Mouse (Mus musculus): Measurements from ENCODE around the gene 5730522E02Rik.

Gene 5730522E02Rik

GRCm38 (mm10) chr11:26004018-26004417 is 206.5 kb downstream of the 5730522E02Rik start:
- DNase-seq (ENCODE audit: low spot score in 2 of 2) = no peak

- DNase-seq (ENCODE audit: low spot score in 2 of 2) = no peak
These were observed 210.8 kb downstream of the 5730522E02Rik start for GRCm38 (mm10) chr11:25999738-26000137.

DNA sequence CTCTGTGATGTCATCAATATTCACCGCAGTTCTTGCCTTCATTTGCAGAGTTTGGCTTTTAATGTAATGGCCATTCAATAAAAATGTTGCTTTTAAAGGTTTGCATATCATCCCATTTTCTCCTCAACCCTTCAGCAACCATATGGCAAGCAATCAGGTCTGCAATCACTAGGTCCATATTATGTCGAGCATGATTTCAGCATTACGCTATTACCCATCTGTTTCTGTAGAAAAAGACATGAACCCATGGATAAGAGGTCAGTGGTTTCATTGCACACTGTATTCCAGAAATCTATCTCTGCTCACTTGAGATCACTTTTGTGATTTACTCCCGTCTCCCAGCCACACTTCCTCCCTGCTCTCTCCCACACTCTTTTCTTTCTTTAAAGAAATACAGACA is 213.1 kb downstream of the 5730522E02Rik start:
- no peak for DNase-seq (ENCODE audit: low spot score in 2 of 2)

- DNase-seq (ENCODE audit: low spot score in 2 of 2) = no peak
These were observed 216.4 kb downstream of the 5730522E02Rik start for GRCm38 (mm10) chr11:25994128-25994527.

DNA sequence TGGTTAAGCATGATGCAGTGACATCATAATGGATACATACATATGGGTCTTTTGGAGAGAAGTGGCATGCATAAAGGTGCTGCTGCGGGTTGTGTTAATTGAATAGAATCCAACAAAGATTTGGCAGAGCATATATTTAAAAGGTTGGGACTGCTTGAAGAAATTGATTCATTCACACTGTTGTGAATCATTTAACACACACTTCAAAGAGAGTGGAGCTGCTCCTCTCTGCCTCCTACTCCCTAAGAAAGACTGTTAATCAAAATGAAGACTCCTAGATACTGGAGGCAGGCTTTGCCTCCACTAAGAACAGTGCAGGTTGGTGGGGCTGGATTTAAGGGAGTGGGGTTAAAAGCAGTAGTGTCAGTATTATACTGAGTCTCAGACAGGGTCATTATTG is 218.3 kb downstream of the 5730522E02Rik start:
- no peak for DNase-seq (ENCODE audit: low spot score in 2 of 2)

GRCm38 (mm10) chr11:25978736-25979276 is 231.8 kb downstream of the 5730522E02Rik start:
- no peak for DNase-seq (ENCODE audit: low spot score in 2 of 2)

DNA sequence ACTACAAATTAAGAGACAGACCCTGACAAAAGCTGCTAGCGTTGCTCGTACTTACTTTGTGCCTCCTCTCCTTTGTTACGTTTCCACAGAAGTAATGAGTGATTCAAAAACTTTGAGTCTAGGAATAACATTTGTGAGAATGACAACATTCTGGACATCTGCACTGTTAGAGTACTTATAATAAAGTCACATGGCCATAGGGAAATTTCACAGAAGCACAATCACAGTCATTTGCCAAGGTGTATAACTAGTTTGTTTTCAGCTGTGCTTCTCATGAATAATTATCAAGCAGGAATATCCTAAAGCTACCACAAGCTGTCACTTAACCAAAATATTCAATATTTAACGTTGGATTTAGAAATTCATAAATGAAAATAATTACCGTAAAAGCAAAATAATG is 269.1 kb downstream of the 5730522E02Rik start:
- no peak for DNase-seq (ENCODE audit: low spot score in 2 of 2)

DNA sequence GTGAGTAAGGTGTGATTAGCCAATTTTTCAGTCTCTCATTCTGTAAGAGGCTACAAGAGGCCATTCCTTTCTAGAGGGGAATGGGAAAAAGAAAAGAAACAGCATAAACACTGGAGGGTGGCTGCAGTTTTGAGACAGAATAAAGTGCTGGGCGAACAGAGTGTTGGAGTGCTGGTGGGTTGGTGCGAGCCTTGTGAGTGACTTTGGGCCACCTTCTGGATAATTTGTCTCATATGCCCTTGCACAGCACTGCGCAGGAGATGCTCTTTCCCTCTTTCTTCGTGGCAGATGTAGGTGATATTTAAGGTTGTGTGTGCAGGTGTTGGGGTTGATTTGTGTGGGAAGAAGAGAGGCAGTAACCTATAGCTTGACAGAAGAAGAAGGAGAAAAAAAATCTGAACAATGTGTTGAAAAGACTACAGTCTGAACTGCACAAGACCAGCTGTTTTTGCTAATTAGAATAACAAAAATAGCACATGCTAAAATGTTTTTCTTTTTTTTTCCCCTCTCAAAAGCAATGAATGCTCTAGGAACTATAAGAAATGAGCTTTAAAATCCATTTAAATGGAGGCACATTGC is 269.8 kb downstream of the 5730522E02Rik start:
- peak; percentile 8 to 34 for DNase-seq (ENCODE audit: low spot score in 2 of 2)

GRCm38 (mm10) chr11:25926267-25926666 is 284.3 kb downstream of the 5730522E02Rik start:
- no peak for DNase-seq (ENCODE audit: low spot score in 2 of 2)

- DNase-seq (ENCODE audit: low spot score in 2 of 2) = no peak
These were observed 308.2 kb downstream of the 5730522E02Rik start for GRCm38 (mm10) chr11:25902321-25902720.

DNA sequence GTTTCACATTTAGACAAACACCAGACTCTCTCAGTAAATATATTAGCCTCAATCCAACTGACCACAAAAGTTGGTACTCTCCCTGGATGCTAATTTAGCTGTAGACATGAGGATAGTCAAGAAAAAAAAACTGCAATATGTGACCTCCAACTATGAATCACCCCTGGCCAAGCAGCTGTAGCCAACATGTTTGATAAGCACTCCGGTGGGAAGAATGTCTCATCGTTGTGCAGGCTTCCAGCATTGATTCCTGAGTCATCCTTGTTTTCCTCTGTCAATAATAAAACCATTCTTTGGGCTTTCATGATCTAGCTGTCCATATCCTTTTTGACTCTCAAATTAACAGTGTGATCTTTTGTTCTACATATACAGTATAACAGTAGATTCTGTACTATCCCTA is 308.9 kb downstream of the 5730522E02Rik start:
- no peak for DNase-seq (ENCODE audit: low spot score in 2 of 2)

- no peak for DNase-seq (ENCODE audit: low spot score in 2 of 2)
These were observed 316.7 kb downstream of the 5730522E02Rik start for GRCm38 (mm10) chr11:25893906-25894305.

GRCm38 (mm10) chr11:25872983-25873382 is 337.6 kb downstream of the 5730522E02Rik start:
- no peak for DNase-seq (ENCODE audit: low spot score in 2 of 2)

DNA sequence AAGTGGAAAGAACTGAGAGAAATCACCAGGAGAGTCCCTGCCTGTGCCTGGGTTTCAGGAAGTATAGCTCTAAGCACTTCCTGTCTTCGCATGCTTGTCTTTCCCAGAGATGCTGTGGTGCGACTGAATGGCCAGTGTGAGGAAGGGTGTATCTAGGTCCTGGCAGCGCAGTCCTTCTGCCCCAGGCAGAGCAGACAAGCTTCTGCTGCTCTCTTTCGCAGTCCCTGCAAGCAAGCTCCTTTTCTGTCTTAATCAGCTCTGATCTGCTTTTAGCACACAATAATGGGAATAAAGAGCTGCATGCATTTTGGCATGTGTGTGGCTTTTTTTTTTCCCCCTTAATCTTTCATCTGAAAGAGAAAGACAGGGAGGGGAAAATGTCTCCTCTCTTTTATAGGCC is 338.2 kb downstream of the 5730522E02Rik start:
- DNase-seq (ENCODE audit: low spot score in 2 of 2) = no peak

DNA sequence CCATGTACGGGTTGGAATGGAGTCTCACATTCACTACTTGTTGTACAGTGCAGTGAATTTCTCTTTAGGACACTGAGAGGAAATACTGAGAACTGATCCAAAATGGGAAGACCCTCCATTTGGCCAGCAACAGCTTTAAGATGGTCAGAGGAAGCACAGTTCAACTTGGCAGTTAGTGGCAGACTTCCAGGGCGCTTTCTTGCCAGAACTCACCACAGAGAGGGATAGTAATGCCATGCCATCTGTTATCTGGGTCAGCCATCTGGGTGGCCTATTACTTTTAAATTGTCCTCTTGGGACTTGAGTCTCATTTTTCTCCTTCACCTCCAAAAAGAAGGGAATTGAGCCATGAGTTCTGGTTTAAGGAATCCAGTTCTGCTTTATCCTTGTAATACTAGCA is 344.3 kb downstream of the 5730522E02Rik start:
- no peak for DNase-seq (ENCODE audit: low spot score in 2 of 2)

GRCm38 (mm10) chr11:25862686-25863085 is 347.9 kb downstream of the 5730522E02Rik start:
- DNase-seq (ENCODE audit: low spot score in 2 of 2) = peak in 1 of 2 experiments; percentile 75

DNA sequence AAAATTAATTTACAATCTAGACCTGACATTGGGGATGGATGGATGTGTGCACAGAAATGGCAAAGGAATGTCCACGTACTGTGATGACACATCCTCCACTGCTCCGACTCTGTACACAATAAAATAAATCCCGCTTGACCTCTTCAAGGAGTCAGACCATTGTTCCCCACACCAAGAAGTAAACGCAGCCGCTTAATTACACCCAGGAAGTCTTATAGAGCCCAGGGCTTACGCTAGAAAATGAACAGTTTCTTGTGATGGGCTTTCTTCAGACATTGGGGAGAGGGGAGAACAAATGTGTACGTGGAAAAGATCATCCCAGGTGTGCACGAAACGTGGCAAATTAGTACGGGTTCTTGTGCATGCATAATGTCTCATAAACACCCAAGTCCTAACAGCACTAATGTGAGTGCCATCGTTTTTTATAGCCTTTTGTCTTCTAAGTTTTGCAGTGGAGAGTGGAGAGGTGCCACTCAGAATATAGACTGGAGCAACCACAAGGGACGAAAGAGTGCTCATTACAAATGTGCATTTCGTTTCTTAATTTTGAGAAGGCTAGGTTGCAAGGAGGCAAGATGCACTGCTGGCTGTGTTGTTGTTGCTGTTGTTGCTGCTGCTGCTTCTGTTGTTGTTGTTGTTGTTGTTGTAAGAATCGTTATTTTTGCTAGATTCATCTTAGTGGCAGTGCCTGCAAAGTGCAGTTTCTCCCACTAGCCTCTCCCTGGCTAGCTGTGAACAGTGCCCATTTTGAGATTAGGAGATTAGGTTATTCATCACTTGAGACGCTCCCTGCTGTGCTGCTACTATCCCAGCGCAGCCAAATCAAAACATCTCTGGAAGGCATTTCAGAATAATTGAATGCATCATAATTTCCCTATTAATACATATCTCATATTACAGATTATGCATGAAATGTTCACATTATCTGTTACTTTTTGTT is 353.7 kb downstream of the 5730522E02Rik start:
- DNase-seq (ENCODE audit: low spot score in 2 of 2) = no peak

- DNase-seq (ENCODE audit: low spot score in 2 of 2) = peak in 1 of 2 experiments; percentile 35
These were observed 354.8 kb downstream of the 5730522E02Rik start for GRCm38 (mm10) chr11:25855794-25856193.

- DNase-seq (ENCODE audit: low spot score in 2 of 2) = peak in 1 of 2 experiments; percentile 39
These were observed 356.3 kb downstream of the 5730522E02Rik start for GRCm38 (mm10) chr11:25854216-25854615.

DNA sequence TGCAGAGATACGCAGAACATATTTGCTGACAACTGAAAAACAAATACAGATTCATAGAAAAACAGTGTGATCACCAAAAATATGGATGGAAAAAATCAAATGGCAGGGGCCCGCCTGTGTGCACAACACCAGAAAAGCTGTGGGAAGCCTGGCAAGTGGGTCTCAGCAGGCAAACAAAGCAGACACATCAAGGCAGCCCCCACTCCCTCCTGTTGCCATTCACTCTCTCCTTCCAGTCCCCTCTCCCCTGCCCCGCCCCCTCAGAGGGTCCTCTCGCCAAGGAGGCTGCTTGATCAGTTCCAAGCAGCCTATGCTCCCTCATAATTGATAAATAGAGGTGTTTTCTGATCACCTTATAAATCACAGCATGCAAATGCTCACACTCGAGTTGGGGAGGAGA is 357.5 kb downstream of the 5730522E02Rik start:
- DNase-seq (ENCODE audit: low spot score in 2 of 2) = no peak

DNA sequence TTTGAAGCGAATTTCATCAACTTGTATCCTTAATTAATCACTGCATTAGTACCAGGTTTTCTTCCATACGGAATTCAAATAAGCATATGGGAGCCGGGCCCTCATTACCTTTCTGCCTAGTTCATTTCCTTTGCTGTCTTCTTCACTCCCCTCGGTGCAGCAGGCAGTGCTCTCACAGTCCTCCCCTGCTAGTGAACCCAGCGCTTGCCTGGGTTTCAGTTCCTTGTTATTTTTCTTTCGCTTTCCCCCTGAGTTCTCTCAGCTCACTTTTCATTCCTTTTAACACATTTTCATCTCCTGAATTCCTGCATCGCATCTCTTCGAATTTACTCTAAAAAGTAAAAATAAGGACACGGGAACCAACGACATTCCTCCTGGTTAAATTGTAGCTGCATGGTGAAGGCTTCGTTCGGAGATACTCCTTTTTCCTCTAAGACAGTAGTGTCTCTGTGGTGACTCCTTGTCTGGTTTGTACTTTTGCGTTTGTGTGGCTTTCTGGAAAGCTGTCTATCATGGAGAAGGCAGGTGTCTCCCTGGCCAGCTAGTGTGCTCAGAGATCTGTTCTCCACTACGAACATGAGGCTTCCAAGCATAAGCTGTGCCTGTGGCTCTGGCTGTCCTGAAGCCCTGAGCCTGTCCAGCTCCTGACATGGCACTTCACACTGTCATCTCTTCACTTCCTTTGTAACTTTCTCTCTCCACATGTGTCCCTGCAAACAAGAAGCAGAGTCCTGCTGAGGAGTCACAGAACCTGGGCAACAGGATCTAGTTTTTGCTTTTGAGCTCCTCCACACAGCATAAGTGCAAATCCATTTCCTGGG is 361.5 kb downstream of the 5730522E02Rik start:
- no peak for DNase-seq (ENCODE audit: low spot score in 2 of 2)

DNA sequence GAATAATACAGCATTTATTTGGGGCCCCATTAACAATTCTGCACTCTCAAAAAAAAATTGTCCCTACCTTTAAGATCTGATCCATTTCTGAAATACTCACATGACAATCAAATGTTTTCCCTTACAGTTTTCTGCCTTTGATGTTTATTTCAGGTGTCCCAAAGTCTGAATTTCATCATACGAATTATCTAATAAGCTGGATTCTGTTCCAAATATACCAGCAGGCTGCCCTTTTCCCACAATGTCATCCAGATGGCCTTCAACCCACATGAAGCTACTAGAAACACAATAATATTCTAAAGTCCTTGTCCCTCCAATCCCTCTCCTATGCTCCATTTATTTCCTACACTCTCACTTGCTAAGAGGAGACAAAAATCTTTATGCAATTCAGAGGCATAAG is 372.1 kb downstream of the 5730522E02Rik start:
- DNase-seq (ENCODE audit: low spot score in 2 of 2) = no peak
